Mouse (Mus musculus) G1E (cell line): ENCODE data around the gene Zfp91.

Source experiments
- CTCF ChIP-seq: IDR thresholded peaks from 2 replicates; pipeline ENCODE4 v1.5.1; 2012; ENCODE audit warnings: low read depth, low read length, inconsistent platforms, mixed read lengths
- GATA1 ChIP-seq: IDR thresholded peaks from 2 replicates; pipeline ENCODE4 v1.6.1; 2012; ENCODE audit warnings: borderline replicate concordance, low read length, inconsistent platforms, mixed read lengths
- TAL1 ChIP-seq: conservative IDR thresholded peaks from 2 replicates; pipeline ENCODE4 v1.6.1; 2012; ENCODE audit warnings: low read depth, low read length, inconsistent platforms, mixed read lengths

- TF ChIP-seq CTCF (no peak), GATA1 (no peak), TAL1 (no peak)
Measured at GRCm38 (mm10) chr19:12812644-12813364, 16.9 kb upstream of the Zfp91 start.
